Mouse (Mus musculus): Measurements from ENCODE around the gene Pakap.

Pakap gene

GRCm38 (mm10) chr4:57574646-57575045, 6.7 kb downstream of the Pakap start:
- DNase-seq = no peak

GRCm38 (mm10) chr4:57575686-57576085, 7.7 kb downstream of the Pakap start:
- no peak for DNase-seq

- DNase-seq = no peak
Measured at GRCm38 (mm10) chr4:57576095-57576494, 8.1 kb downstream of the Pakap start.

- DNase-seq = no peak
Measured at GRCm38 (mm10) chr4:57579683-57580082, 11.7 kb downstream of the Pakap start.

- no peak for DNase-seq
Measured at GRCm38 (mm10) chr4:57585281-57585800, 17.4 kb downstream of the Pakap start.

GRCm38 (mm10) chr4:57586933-57587658, 19.1 kb downstream of the Pakap start:
- DNase-seq = no peak

GRCm38 (mm10) chr4:57588356-57588755, 20.4 kb downstream of the Pakap start:
- no peak for DNase-seq

GRCm38 (mm10) chr4:57592751-57593150, 24.8 kb downstream of the Pakap start:
- DNase-seq = no peak

- DNase-seq = no peak
Measured at GRCm38 (mm10) chr4:57599946-57600345, 32.0 kb downstream of the Pakap start.

GRCm38 (mm10) chr4:57600685-57601457, 32.9 kb downstream of the Pakap start:
- DNase-seq = no peak

- no peak for DNase-seq
Measured at GRCm38 (mm10) chr4:57601458-57601835, 33.5 kb downstream of the Pakap start.

- no peak for DNase-seq
Measured at GRCm38 (mm10) chr4:57601903-57602617, 34.1 kb downstream of the Pakap start.

- DNase-seq = no peak
Measured at GRCm38 (mm10) chr4:57606258-57606657, 38.3 kb downstream of the Pakap start.

- DNase-seq = peak; percentile 100
Measured at GRCm38 (mm10) chr4:57607247-57607942, 39.4 kb downstream of the Pakap start.

- no peak for DNase-seq
Measured at GRCm38 (mm10) chr4:57611303-57612077, 43.5 kb downstream of the Pakap start.

- DNase-seq = no peak
Measured at GRCm38 (mm10) chr4:57612716-57613115, 44.7 kb downstream of the Pakap start.

- no peak for DNase-seq
Measured at GRCm38 (mm10) chr4:57614686-57615085, 46.7 kb downstream of the Pakap start.

GRCm38 (mm10) chr4:57618743-57619142, 50.8 kb downstream of the Pakap start:
- no peak for DNase-seq

- no peak for DNase-seq
Measured at GRCm38 (mm10) chr4:57622816-57623215, 54.8 kb downstream of the Pakap start.

GRCm38 (mm10) chr4:57624819-57625218, 56.8 kb downstream of the Pakap start:
- DNase-seq = no peak

GRCm38 (mm10) chr4:57625306-57625705, 57.3 kb downstream of the Pakap start:
- DNase-seq = no peak

- DNase-seq = no peak
Measured at GRCm38 (mm10) chr4:57625756-57626155, 57.8 kb downstream of the Pakap start.

All from right cerebral cortex, postnatal 4 days (tissue).